Mouse (Mus musculus) MEL (cell line): ENCODE data around the gene Ubxn10.

Experiments
- CTCF ChIP-seq, 3 experiments: IDR thresholded peaks in 2 of 3; conservative IDR thresholded peaks in 1 of 3; 2 replicates each; pipeline ENCODE4 v1.5.1; 2011 to 2012; ENCODE audit warnings: low read length in 3 of 3, low read depth in 2 of 3, mild to moderate bottlenecking in 2 of 3, improper control_type of control experiment in 1 of 3, inconsistent platforms in 1 of 3, mixed read lengths in 1 of 3, moderate library complexity in 1 of 3; ENCODE audit not compliant: control insufficient read depth in 1 of 3, insufficient read depth in 1 of 3, poor library complexity in 1 of 3, severe bottlenecking in 1 of 3
- ETS1 ChIP-seq: IDR thresholded peaks from 2 replicates; pipeline ENCODE4 v1.6.1; 2012; ENCODE audit warnings: low read depth, mild to moderate bottlenecking, inconsistent platforms, low read length, improper control_type of control experiment, moderate library complexity
- GATA1 ChIP-seq: IDR thresholded peaks from 2 replicates; pipeline ENCODE4 v1.6.1; 2011; ENCODE audit warnings: low read depth, low read length, improper control_type of control experiment
- JUND ChIP-seq: IDR thresholded peaks from 2 replicates; pipeline ENCODE4 v1.6.1; 2011; ENCODE audit warnings: low read depth, mild to moderate bottlenecking, improper control_type of control experiment, low read length
- KAT2A ChIP-seq: conservative IDR thresholded peaks from 2 replicates; pipeline ENCODE4 v1.6.1; 2012; ENCODE audit warnings: low read depth, low read length, improper control_type of control experiment, inconsistent platforms
- MAFK ChIP-seq: IDR thresholded peaks from 2 replicates; pipeline ENCODE4 v1.6.1; 2011; ENCODE audit warnings: low read depth, mild to moderate bottlenecking, low read length, improper control_type of control experiment, borderline replicate concordance
- POLR2A ChIP-seq, 2 experiments: IDR thresholded peaks; 2 replicates each; pipeline ENCODE4 v1.6.1; 2011 to 2012; ENCODE audit warnings: low read length in 2 of 2, mild to moderate bottlenecking in 2 of 2, control low read depth in 1 of 2, improper control_type of control experiment in 1 of 2, low read depth in 1 of 2, moderate library complexity in 1 of 2; ENCODE audit not compliant: control insufficient read depth in 1 of 2, insufficient read depth in 1 of 2, poor library complexity in 1 of 2
- POLR2AphosphoS5 ChIP-seq: IDR thresholded peaks from 2 replicates; pipeline ENCODE4 v1.6.1; 2012; ENCODE audit warnings: low read depth, borderline replicate concordance, mild to moderate bottlenecking, inconsistent platforms, low read length, moderate library complexity, mixed read lengths
- TBP ChIP-seq: IDR thresholded peaks from 2 replicates; pipeline ENCODE4 v1.8.0; 2011; ENCODE audit warnings: low read depth, low read length, improper control_type of control experiment
- USF2 ChIP-seq, 2 experiments: IDR thresholded peaks; 2 replicates each; pipeline ENCODE4 v1.6.1; 2011 to 2012; ENCODE audit warnings: improper control_type of control experiment in 2 of 2, low read length in 2 of 2, borderline replicate concordance in 1 of 2, inconsistent platforms in 1 of 2, low read depth in 1 of 2, mild to moderate bottlenecking in 1 of 2; ENCODE audit not compliant: insufficient read depth in 1 of 2

DNA sequence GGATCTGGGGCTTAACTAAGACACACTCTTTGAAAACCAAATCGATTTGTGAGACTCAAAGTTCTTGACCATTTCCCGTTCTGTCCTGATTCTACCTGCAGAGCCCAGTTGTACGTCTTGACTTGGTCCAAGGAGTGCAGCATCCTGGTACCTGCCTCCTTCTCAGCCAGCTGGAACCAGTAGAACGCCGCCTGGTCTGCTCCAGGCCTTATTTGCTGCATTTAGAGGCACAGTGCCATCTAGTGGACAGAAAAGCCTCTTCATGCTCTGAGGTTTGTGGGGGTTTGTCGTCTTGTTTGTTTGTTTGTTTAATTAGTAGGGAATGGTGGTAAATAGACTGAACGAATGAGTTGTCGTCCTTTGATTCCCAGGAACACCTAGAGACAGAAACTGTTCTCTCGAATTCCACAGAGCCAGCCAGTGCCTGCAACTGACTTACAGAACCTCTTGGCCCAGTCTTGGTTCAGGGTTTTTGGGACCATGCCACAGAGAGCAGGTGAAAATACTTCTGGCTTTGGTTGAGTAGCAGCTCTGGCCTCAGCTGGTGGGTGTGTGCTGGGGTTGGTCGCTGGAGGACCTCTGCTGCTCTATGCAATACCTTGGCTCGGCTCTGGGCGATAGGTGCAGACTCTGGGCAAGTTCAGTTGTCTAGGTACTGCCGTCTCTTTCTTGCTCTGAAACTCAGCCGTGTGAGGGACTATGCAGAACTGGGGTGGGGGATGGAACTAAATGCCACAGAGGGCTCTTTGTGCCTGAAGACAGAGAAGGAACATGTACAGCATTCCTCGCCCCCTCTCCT is 36.6 kb downstream of the Ubxn10 start:
- no peak for TF ChIP-seq JUND
- no peak for TF ChIP-seq GATA1
- peak; percentile 30 to 44 (median 37); a peak in 5 of 6 replicates for TF ChIP-seq CTCF (IDR thresholded peaks at IDR 0.05 in 2 of 3, conservative IDR thresholded peaks at IDR 0.05 in 1 of 3; ENCODE audit: control insufficient read depth in 1 of 3, insufficient read depth in 1 of 3, low read depth in 2 of 3, low read length in 3 of 3, poor library complexity in 1 of 3, severe bottlenecking in 1 of 3)
- no peak for TF ChIP-seq ETS1
- TF ChIP-seq TBP: no peak
- no peak for TF ChIP-seq MAFK
- no peak for TF ChIP-seq USF2 (IDR thresholded peaks at IDR 0.05; ENCODE audit: borderline replicate concordance in 1 of 2, insufficient read depth in 1 of 2, low read depth in 1 of 2, low read length in 2 of 2)
- TF ChIP-seq POLR2A (IDR thresholded peaks at IDR 0.05; ENCODE audit: control insufficient read depth in 1 of 2, insufficient read depth in 1 of 2, low read depth in 1 of 2, low read length in 2 of 2, poor library complexity in 1 of 2): no peak
- TF ChIP-seq KAT2A: no peak
- TF ChIP-seq POLR2AphosphoS5: no peak
